ENCODE assay signal across 10 mouse cellular contexts in the genomic region with DNA sequence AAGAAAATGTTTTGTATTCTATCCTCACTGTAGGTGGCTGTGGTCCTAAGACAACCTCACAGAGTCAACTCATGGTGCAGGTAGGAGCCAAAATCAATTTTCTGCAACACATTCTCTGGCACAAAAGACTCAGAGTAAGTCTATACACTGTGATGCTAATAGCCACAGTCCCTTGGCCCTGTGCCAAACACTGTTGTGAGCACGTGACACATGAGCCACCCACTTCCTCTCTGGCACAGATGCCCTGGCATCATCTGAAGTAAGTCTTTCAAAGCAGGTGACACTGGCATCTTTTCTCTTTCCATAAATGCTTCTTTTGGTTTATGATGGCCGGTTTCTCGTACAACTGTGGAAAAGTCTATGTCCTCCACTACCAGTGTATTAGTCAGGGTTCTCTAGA. TPM values are rescaled to one million over a fixed set of nuclear protein-coding genes. Genes with fewer than 3 reads are reported as not detected.
DNase-seq lines count a peak whose midpoint lies in the region; TF ChIP-seq lines count a peak whose summit lies in the region.
"Had no signal": no experiment of that assay in that cellular context is flagged by ENCODE, and none has a peak within 500 bp of the region (broad histone marks: within the 10 kb centered on the region; RNA-seq: fewer than 3 reads in every experiment).

No protein-coding gene starts in this region.

- no peak overlapping the region for H3K4me3 ChIP-seq in gastrocnemius, adult 2 months
- H3K4me3 ChIP-seq: embryonic facial prominence, embryonic 15.5 days had no signal

- H3K27ac ChIP-seq in gastrocnemius, adult 2 months, result no peak overlapping the region
- H3K27ac ChIP-seq: embryonic facial prominence, embryonic 15.5 days had no signal

- DNase-seq in left cerebral cortex, postnatal 25 days (ENCODE audit: low spot score in 2 of 2), result peak; percentile 41 to 42
- DNase-seq in left cerebral cortex, adult 11 months (ENCODE audit: low spot score), result no peak
- peak; percentile 27 for DNase-seq in NIH3T3 (ENCODE audit: low read depth)
- DNase-seq in lung, postnatal 25 days (ENCODE audit: low spot score), result peak; percentile 55
- DNase-seq in spleen, postnatal 4 days (ENCODE audit: low spot score in 2 of 2), result peak; percentile 62 to 84
- no peak for DNase-seq in gastrocnemius, adult 2 months
- no peak for DNase-seq in ovary, postnatal 10 days (ENCODE audit: low spot score)
- no peak for DNase-seq in embryo, embryonic 11 days
- DNase-seq: adrenal gland, adult 2 months had no signal

- TF ChIP-seq CTCF in gastrocnemius, adult 2 months (IDR thresholded peaks at IDR 0.05), result no peak

- intact Hi-C loops in left cerebral cortex, postnatal 25 days (cut with DNase I), result no loop called here
- intact Hi-C loops in gastrocnemius, adult 2 months (cut with DNase I), result no loop called here

RNA-seq across cellular contexts. Expression of a gene that starts 23.4 kb away (rescaled TPM):
- total RNA-seq in left cerebral cortex, postnatal 25 days (2021), result 1 to 10 TPM; 4.9 to 5.8 TPM
- 1 to 10 TPM; 2.3 to 2.4 TPM for total RNA-seq in gastrocnemius, adult 2 months (2021)

RNA-seq across cellular contexts. Expression of a gene that starts 43.1 kb away (rescaled TPM):
- total RNA-seq in left cerebral cortex, postnatal 25 days (2021), result 10 to 100 TPM; 28.1 to 28.4 TPM
- total RNA-seq in gastrocnemius, adult 2 months (2021), result 10 to 100 TPM; 22.1 to 23.7 TPM

Comparison
In these comparisons a context has a peak if more than half of its experiments do, and no peak if none do; other contexts are left out.
1. DNase-seq: peak in left cerebral cortex, postnatal 25 days (2 of 2), NIH3T3 (single experiment), lung, postnatal 25 days (single experiment) and spleen, postnatal 4 days (2 of 2); none in left cerebral cortex, adult 11 months (single experiment), gastrocnemius, adult 2 months (single experiment), ovary, postnatal 10 days (single experiment) and embryo, embryonic 11 days (single experiment).